Mouse (Mus musculus): Measurements from ENCODE around the gene Ush1g.

Gene Ush1g

GRCm38 (mm10) chr11:115289885-115290284 lies 32.0 kb downstream of the Ush1g start:
- DNase-seq (ENCODE audit: low read depth, low spot score): no peak

GRCm38 (mm10) chr11:115288305-115288704 lies 33.5 kb downstream of the Ush1g start:
- DNase-seq (ENCODE audit: low read depth, low spot score): no peak

- no peak for DNase-seq (ENCODE audit: low read depth, low spot score)
Measured at GRCm38 (mm10) chr11:115287386-115287785, 34.5 kb downstream of the Ush1g start.

- no peak for DNase-seq (ENCODE audit: low read depth, low spot score)
Measured at GRCm38 (mm10) chr11:115286201-115286993, 35.4 kb downstream of the Ush1g start.

- DNase-seq (ENCODE audit: low read depth, low spot score): no peak
Measured at GRCm38 (mm10) chr11:115285282-115285681, 36.6 kb downstream of the Ush1g start.

- no peak for DNase-seq (ENCODE audit: low read depth, low spot score)
Measured at GRCm38 (mm10) chr11:115283891-115284620, 37.8 kb downstream of the Ush1g start.

GRCm38 (mm10) chr11:115283486-115283765 lies 38.4 kb downstream of the Ush1g start:
- no peak for DNase-seq (ENCODE audit: low read depth, low spot score)

- DNase-seq (ENCODE audit: low read depth, low spot score): no peak
Measured at GRCm38 (mm10) chr11:115282723-115283485, 38.9 kb downstream of the Ush1g start.

GRCm38 (mm10) chr11:115282295-115282694 lies 39.5 kb downstream of the Ush1g start:
- DNase-seq (ENCODE audit: low read depth, low spot score): no peak

GRCm38 (mm10) chr11:115279726-115280125 lies 42.1 kb downstream of the Ush1g start:
- DNase-seq (ENCODE audit: low read depth, low spot score): no peak

GRCm38 (mm10) chr11:115278176-115278575 lies 43.7 kb downstream of the Ush1g start:
- DNase-seq (ENCODE audit: low read depth, low spot score): no peak

- no peak for DNase-seq (ENCODE audit: low read depth, low spot score)
Measured at GRCm38 (mm10) chr11:115277604-115277975, 44.3 kb downstream of the Ush1g start.

- peak; percentile 99 for DNase-seq (ENCODE audit: low read depth, low spot score)
Measured at GRCm38 (mm10) chr11:115276780-115277603, 44.8 kb downstream of the Ush1g start, which contains the start of gene Fdxr. Gene Fdxr (minus strand): TSS chr11:115277050.

- no peak for DNase-seq (ENCODE audit: low read depth, low spot score)
Measured at GRCm38 (mm10) chr11:115275954-115276353, 45.9 kb downstream of the Ush1g start.

- DNase-seq (ENCODE audit: low read depth, low spot score): no peak
Measured at GRCm38 (mm10) chr11:115275509-115275908, 46.3 kb downstream of the Ush1g start.

GRCm38 (mm10) chr11:115274771-115275170 lies 47.1 kb downstream of the Ush1g start:
- no peak for DNase-seq (ENCODE audit: low read depth, low spot score)

GRCm38 (mm10) chr11:115274178-115274577 lies 47.7 kb downstream of the Ush1g start:
- no peak for DNase-seq (ENCODE audit: low read depth, low spot score)

- DNase-seq (ENCODE audit: low read depth, low spot score): no peak
Measured at GRCm38 (mm10) chr11:115273735-115274134, 48.1 kb downstream of the Ush1g start.

- DNase-seq (ENCODE audit: low read depth, low spot score): no peak
Measured at GRCm38 (mm10) chr11:115272894-115273498, 48.8 kb downstream of the Ush1g start.

GRCm38 (mm10) chr11:115271481-115271880 lies 50.4 kb downstream of the Ush1g start:
- DNase-seq (ENCODE audit: low read depth, low spot score): no peak

- no peak for DNase-seq (ENCODE audit: low read depth, low spot score)
Measured at GRCm38 (mm10) chr11:115271052-115271451, 50.8 kb downstream of the Ush1g start.

All from mesoderm, embryonic 11.5 days (tissue).